Mouse (Mus musculus): ENCODE measurements around the gene Ccdc60. TPM values are rescaled to one million over a fixed set of nuclear protein-coding genes. Genes with fewer than 3 reads are reported as not detected.

The Ccdc60 gene
- total and polyA plus RNA-seq, 3 experiments, result not detected

DNA sequence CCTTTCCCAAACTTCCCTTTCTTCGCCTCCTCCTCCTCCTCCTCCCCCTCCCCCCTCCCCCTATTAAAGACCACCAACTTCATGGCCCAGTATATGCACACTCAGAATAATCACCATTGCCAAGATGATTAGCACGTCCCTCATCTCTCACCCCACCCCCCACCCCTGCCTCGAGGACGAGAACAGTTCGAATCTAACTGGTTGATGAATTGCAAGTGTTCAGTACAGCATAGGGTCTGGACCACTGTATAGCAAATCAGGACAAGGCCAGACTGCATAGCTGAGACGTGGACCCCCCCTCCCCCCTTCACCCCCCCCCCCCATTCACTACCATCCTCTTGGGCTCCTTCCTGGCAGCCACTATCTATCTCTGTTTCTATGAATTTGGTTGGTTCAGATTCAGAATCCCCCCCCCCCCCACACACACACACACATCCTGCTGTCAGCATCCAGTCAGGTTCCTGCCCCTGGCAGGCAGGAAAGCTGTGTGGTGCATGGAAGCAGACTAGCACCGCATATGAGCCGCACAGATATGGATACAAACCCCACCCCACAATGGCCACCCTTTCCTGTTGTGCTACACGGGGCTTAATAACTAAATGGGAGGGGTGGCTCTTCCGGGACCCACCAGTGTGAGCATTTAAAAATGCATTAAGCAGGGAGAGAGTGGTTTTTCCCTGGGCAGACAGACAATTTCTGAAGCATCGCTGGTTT, 79.2 kb downstream of the Ccdc60 start:
- Histone ChIP-seq H3K4me1 (ENCODE audit: control insufficient read depth in 1 of 2, insufficient read depth in 2 of 2, low read length in 2 of 2) (no peaks in the 10 kb centered on the region), H3K27ac (ENCODE audit: control insufficient read depth, low read depth, low read length) (no peak overlapping the region), H3K27me3 (ENCODE audit: control insufficient read depth in 1 of 2, insufficient read depth in 2 of 2, low read length in 2 of 2) (no peaks in the 10 kb centered on the region), H3K79me2 (ENCODE audit: control insufficient read depth, insufficient read depth, low read length, poor library complexity) (no peaks in the 10 kb centered on the region), H3K9me3 (replicated peaks; ENCODE audit: insufficient read depth, low read length) (no peaks in the 10 kb centered on the region), H3K4me3 (ENCODE audit: control insufficient read depth in 1 of 2, insufficient read depth in 1 of 2, low read depth in 2 of 2, low read length in 2 of 2) (no peak overlapping the region), H3K36me3 (ENCODE audit: control insufficient read depth in 1 of 2, insufficient read depth in 2 of 2, low read length in 2 of 2) (no peaks in the 10 kb centered on the region), H3K9ac (ENCODE audit: control insufficient read depth, low read depth, low read length, poor library complexity, severe bottlenecking) (no peak overlapping the region)
- no peak for DNase-seq (ENCODE audit: low read depth, low spot score)
- TF ChIP-seq GATA1 (IDR thresholded peaks at IDR 0.05; ENCODE audit: low read depth, low read length) (no peak), RCOR1 (IDR thresholded peaks at IDR 0.05; ENCODE audit: low read depth, low read length) (no peak), EP300 (IDR thresholded peaks at IDR 0.05; ENCODE audit: low read depth in 1 of 2, low read length in 2 of 2) (no peak), TAL1 (IDR thresholded peaks at IDR 0.05; ENCODE audit: low read length) (no peak), POLR2AphosphoS2 (IDR thresholded peaks at IDR 0.05; ENCODE audit: low read length) (no peak), JUND (IDR thresholded peaks at IDR 0.05; ENCODE audit: low read depth, low read length) (no peak), GABPA (IDR thresholded peaks at IDR 0.05; ENCODE audit: low read depth, low read length) (no peak)

DNA sequence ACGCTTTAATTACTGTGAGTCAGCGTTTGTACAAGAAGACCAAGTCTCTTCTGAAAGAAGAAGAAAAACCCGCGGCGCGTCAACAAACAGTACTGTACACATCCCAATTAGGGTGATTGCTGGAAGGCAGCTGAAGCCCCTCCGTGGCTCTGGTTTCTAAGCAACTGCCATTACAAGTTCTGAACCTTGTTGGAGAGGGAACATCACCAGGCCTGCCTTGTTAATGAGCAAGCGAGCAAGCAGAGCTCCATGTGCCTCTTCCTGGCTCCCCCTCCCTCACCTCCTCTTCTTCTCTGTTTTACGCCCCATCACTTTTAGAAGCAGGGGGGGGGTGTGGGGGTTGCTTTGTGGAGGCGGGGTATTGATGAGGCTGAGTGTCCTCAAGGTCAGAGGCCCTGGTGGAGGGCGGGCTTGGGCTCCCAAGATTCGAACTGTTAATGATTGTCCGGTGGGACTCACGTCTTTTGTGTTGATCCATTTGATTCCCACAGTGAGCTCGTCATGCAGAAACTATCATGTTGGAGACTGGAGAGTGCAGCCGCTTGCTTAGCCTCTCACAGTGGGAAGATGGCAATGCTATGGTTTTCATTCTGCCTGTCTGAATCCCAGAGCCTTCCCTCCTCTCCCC, 79.9 kb downstream of the Ccdc60 start:
- Histone ChIP-seq H3K9me3 (replicated peaks; ENCODE audit: insufficient read depth, low read length) (no peaks in the 10 kb centered on the region), H3K4me3 (ENCODE audit: control insufficient read depth in 1 of 2, insufficient read depth in 1 of 2, low read depth in 2 of 2, low read length in 2 of 2) (no peak overlapping the region), H3K79me2 (ENCODE audit: control insufficient read depth, insufficient read depth, low read length, poor library complexity) (no peaks in the 10 kb centered on the region), H3K27ac (ENCODE audit: control insufficient read depth, low read depth, low read length) (no peak overlapping the region), H3K36me3 (ENCODE audit: control insufficient read depth in 1 of 2, insufficient read depth in 2 of 2, low read length in 2 of 2) (no peaks in the 10 kb centered on the region), H3K4me1 (ENCODE audit: control insufficient read depth in 1 of 2, insufficient read depth in 2 of 2, low read length in 2 of 2) (no peaks in the 10 kb centered on the region), H3K9ac (ENCODE audit: control insufficient read depth, low read depth, low read length, poor library complexity, severe bottlenecking) (no peak overlapping the region), H3K27me3 (ENCODE audit: control insufficient read depth in 1 of 2, insufficient read depth in 2 of 2, low read length in 2 of 2) (no peaks in the 10 kb centered on the region)
- TF ChIP-seq MEF2A (IDR thresholded peaks at IDR 0.05; ENCODE audit: extremely low read depth, insufficient replicate concordance, low read depth, low read length, poor library complexity, severe bottlenecking), result no peak
- TF ChIP-seq GABPA (IDR thresholded peaks at IDR 0.05; ENCODE audit: low read depth, low read length), result no peak
- no peak for TF ChIP-seq HCFC1 (IDR thresholded peaks at IDR 0.05; ENCODE audit: low read depth, low read length)
- no peak for TF ChIP-seq TCF12 (IDR thresholded peaks at IDR 0.05; ENCODE audit: low read depth, low read length)
- no peak for TF ChIP-seq ZMIZ1 (IDR thresholded peaks at IDR 0.05; ENCODE audit: low read depth, low read length)
- no peak for TF ChIP-seq NRF1 (IDR thresholded peaks at IDR 0.05; ENCODE audit: insufficient read depth, low read depth, low read length, poor library complexity, severe bottlenecking)
- TF ChIP-seq ZC3H11A (IDR thresholded peaks at IDR 0.05; ENCODE audit: low read depth, low read length), result no peak
- no peak for TF ChIP-seq NELFE (IDR thresholded peaks at IDR 0.05; ENCODE audit: low read depth, low read length)
- no peak for TF ChIP-seq JUND (IDR thresholded peaks at IDR 0.05; ENCODE audit: low read depth, low read length)
- no peak for DNase-seq (ENCODE audit: low read depth, low spot score)

Measured in MEL (cell line).